Mouse (Mus musculus) urinary bladder, adult 2 months (tissue): Measurements from ENCODE around the gene Bcat2. TPM values are rescaled to one million over a fixed set of nuclear protein-coding genes. Genes with fewer than 3 reads are reported as not detected.

Source experiments
- DNase-seq: peaks from one replicate; pipeline ENCODE4 v3.0.0; 2022; ENCODE audit warnings: low spot score
- polyA plus RNA-seq: library from polyadenylated mRNA; depleted of rRNA; stranded (reverse); fragments of >200 nt; gene quantifications from 2 replicates; pipeline ENCODE4 v1.2.3, GENCODE M21; 2012

Bcat2 gene
- polyA plus RNA-seq, 1 experiment = 58.5 TPM

- DNase-seq = no peak
These were observed 18.0 kb downstream of the Bcat2 start for GRCm38 (mm10) chr7:45587631-45588592.

GRCm38 (mm10) chr7:45589173-45589572 lies 19.2 kb downstream of the Bcat2 start:
- peak; percentile 73 for DNase-seq

GRCm38 (mm10) chr7:45589898-45590297 lies 19.9 kb downstream of the Bcat2 start:
- no peak for DNase-seq

DNA sequence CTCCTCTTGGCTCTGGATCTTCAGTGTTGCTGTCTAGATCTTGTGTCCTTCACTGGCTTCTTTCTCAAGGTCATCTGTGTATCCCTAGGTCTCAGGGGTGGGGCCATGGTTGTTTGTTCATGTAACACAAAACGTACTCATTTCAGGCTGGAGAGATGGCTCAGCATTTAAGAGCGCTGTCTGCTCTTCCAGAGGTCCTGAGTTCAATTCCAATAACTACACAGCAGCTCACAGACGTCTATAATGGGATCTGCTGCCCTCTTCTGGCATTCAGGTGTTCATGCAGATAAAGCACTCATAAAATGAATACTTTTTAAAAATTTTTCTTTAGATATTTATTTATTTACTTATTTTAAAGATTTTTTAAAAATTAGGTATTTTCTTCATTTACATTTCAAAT lies 20.9 kb downstream of the Bcat2 start:
- DNase-seq = no peak

GRCm38 (mm10) chr7:45591880-45592279 lies 21.9 kb downstream of the Bcat2 start:
- no peak for DNase-seq

DNA sequence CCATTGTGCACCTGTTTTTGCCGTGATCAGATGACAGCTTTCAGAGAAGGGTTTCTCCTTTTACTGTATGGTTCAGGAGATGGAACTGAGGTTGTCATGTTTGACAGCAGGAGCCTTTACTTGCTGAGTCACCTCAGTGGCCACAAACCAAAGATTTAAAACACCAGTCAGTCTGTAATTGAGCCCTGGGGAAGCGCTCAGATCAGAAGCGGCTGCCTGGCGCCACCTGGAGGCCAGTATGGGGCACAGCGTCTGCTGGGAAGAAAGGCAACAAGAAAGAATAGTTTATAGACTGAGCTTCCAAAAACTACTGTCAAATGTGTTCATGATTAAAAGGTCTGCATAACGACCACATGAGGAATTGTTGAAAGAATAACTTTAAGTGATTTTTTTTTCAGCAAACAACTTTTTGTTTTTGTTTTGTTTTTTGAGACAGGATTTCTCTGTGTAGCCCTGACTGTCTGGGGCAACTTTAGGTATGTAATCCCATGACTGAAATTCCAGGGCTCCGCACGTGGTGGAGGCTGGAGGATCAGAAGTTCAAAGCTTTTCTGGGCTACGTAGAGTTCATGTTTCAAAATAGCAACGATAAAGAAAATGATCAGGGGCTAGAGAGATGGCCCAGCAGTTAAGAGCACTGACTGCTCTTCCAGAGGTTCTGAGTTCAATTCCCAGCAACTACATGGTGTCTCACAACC lies 23.3 kb downstream of the Bcat2 start:
- no peak for DNase-seq

DNA sequence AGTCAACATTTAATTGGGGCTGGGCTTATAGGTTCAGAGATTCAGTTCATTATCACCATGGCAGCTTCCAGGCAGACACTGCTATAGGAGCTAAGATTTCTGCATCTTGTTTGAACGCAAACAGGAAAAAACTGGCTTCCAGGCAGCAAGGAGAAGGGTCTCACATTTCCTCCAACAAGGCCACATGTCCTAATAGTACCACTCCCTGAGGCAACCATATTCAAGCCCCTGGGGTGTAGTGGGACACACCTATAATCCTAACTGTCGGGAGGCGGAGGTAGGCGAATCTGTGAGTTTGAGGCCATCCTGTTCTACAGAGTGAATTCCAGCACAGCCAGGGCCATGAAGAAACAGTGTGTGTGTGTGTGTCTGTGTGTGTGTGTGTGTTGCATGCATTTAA lies 25.2 kb downstream of the Bcat2 start:
- DNase-seq = no peak

DNA sequence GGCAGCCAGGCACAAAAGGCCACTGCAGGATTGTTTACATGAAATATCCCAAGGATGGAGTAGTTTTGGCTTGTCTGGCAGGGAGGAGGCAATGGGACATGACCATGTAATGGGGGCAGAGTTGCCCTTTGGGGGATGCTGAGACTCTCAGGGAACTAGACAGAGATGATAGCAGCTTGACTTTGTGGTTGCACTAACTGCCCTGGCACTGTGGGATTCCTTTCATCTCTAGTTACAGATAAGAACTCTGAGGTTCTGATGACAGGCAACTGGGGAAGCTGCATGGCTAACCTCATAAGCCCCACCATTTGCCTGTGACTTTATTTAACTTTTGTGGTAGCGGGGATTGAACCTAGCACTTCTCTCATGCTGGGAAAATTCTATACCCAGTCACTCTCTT lies 26.2 kb downstream of the Bcat2 start:
- DNase-seq = no peak

DNA sequence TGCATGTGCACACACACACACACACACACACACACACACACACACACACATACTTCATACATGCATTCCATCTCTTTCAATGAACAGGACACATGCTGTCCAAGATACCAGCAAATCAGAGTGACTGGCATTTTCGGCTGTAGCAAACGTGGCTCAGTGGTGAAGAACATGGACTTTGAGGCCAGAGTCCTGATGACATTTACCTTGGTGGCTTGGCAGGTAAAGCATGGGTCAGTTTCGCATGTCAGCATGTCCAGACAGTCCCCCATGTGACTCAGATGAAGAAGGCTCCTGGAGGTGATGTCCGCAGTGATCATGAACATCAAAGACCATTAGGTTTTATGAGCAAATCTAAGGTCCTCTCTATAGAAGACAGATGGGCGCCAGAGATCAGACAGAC lies 27.1 kb downstream of the Bcat2 start:
- DNase-seq = no peak

DNA sequence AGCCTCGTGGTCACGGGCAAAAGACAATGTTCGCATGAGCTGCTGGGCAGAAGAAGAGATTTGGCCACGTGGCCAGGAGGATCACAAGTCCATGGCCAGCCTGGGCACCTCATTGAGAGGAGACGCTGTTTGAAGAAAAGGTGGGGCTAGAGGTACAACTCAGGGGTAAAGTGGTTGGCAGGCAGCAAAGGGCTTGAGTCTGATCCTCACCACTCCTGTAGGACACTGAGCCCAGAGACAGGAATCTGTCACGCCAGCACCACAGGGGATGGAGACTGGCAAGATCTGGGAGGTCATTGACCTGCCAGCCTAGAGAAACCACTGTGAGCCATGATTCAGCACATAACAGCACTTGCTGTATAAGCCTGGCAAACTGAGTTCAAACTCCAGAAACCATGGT lies 27.6 kb downstream of the Bcat2 start:
- DNase-seq = no peak

DNA sequence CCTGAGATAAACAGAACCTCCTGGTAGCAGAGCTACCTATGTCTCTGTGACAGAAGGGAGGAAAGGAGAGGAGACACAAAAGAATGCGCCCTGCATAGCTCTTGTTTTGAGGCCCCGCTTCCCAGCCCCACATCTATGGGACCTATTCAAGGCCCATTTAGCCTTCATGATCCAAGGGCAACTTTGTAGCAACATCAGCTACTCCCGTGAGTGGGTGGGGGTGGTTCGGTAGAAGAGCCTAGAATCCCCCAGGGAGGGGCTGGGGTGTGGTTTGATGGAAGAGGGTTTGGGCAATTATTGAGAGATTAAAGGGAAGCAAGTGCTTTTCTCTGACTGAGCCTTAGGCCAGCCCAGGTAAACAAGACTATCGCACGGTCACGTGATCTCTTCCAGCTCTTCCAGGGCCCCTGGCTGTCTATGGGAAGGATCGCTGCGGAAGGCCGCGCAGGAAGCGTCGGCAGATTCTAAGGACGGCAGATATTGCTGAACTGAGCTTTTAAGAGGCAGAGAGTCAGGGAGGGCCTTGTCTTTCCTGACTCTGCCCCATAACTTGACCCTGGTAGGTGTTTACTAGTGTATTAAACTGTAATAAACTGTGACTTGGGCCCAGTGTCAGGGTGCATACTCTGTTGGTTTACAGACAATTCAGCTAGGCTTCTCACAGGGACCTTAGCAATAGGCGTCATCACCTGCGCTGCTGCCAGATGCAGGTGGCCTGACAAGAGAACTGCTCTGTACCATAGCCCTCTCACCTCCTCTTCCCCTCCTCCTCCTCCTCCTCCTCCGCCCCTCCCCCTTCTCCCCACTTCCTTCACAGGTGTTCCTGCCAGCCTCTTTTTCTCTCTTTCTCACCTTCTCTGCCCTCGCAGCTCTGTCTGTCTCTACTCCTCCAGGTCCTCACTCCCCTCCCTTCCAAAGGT lies 29.3 kb downstream of the Bcat2 start:
- DNase-seq = no peak

DNA sequence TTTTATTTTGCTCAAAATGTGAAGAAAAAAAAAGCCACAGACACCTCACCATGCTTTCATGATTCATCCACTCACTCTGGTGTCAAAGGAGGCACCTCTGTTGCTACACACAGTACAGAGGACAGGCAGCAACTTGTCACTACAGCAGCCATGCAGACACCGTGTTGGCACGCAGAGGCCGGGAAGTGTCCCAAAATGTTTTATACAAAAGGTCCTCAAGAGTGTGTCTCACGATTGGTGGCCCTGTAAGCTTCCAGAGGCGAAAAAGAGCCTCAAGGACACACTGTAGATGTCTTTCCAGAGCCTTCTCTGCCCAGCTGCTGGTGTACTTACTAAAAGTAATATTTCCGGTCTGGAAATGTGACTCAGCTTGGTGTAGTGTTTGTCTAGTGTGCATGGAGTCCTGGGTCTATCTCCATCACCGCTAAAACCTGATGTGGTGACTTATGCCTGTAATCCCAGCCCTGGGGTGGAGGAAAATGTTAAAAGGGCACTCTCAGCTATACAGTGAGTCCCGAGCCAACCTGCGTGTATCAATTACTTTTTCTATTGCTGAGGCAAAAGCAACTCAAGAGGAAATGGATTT lies 35.8 kb downstream of the Bcat2 start:
- no peak for DNase-seq

DNA sequence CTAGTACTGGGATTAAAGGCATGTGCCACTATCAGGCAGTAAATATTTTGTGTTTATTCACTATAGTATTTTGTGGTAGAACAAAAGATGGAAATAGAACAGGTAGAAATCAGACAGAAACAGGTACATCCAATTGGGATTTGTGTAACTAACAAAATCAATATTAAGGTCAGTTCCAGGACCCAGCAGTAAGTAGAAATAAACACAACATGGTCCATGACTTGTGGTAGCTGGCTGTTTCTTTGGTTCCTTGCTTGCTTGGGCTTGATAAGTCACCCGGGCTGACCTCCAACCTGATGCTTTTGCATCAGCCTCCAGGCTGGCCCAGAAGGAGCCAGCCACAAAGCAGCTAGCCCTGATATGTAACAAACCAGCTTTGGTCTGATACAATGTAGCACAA lies 39.6 kb downstream of the Bcat2 start:
- DNase-seq = no peak

- DNase-seq = no peak
These were observed 46.3 kb downstream of the Bcat2 start for GRCm38 (mm10) chr7:45616277-45616676.

GRCm38 (mm10) chr7:45617042-45617695 lies 47.2 kb downstream of the Bcat2 start, which contains the start of gene Fut1:
Gene Fut1, plus strand, starts transcription at chr7:45617289.
- DNase-seq = no peak

GRCm38 (mm10) chr7:45618316-45618715 lies 48.4 kb downstream of the Bcat2 start:
- no peak for DNase-seq

GRCm38 (mm10) chr7:45619592-45619991 lies 49.6 kb downstream of the Bcat2 start:
- DNase-seq = no peak

- no peak for DNase-seq
These were observed 51.5 kb downstream of the Bcat2 start, which contains the start of gene Izumo1 for GRCm38 (mm10) chr7:45621443-45621842. Gene Izumo1, plus strand, starts transcription at chr7:45621811.

- no peak for DNase-seq
These were observed 53.6 kb downstream of the Bcat2 start for GRCm38 (mm10) chr7:45623507-45623906.

DNA sequence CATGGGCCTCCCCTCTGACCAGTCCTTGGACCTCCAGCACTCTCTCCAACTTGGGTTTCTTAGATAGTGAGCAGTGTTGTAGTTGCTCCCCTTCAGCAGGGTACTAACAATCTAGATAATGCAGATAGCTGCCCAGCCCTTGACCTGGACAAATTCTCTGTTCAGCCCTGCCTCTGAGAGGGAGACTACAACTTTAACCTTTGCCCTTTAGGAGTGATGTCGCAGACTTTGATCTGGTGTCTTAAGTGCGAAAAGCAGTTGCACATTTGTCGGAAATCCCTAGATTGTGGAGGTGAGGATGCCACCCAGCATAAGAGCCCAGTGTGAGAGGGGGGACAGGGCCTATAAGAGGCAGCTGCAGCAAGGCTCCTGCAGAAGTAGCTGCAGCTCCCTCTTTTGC lies 54.8 kb downstream of the Bcat2 start:
- no peak for DNase-seq

DNA sequence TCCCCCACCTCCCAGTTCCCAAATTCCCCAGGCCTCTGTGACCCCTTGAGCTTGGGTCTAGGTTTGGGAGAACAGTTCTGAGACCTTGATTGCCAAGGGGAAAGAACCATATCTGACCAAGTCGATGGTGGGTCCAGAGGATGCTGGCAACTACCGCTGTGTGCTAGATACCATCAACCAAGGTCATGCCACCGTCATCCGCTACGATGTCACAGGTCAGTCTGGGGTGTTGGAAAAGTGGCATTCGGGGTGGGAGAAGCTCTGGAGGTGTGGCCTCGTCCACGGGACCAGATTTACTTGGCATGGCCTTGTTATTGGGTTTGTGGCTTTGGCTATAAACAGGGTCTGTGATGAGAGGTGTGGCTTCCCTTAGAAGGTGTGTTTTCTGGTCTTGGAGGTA lies 55.5 kb downstream of the Bcat2 start:
- no peak for DNase-seq
